Mouse (Mus musculus) intestine, embryonic 16.5 days (tissue): ENCODE data around the gene Zdhhc8. TPM values are rescaled to one million over a fixed set of nuclear protein-coding genes. Genes with fewer than 3 reads are reported as not detected.

Experiments
- ATAC-seq: fragments of 200-750 bp; cut with Nextera tagmentation; 2 replicates; pipeline ENCODE4 v1.8.0; 2017; ENCODE audit warnings: moderate TSS enrichment, moderate library complexity
- H3K27ac ChIP-seq: fragments of 300-500 bp; sonication (generic); 2 replicates; pipeline ENCODE4 v1.5.1; 2014; ENCODE audit warnings: mild to moderate bottlenecking, low read length
- H3K27me3 ChIP-seq: fragments of 300-500 bp; sonication (generic); replicated peaks from 2 replicates; pipeline ENCODE4 v1.6.1; 2014; ENCODE audit warnings: low read length, control low read depth, mixed read lengths; ENCODE audit not compliant: control insufficient read depth, insufficient read depth
- H3K36me3 ChIP-seq: fragments of 300-500 bp; sonication (generic); 2 replicates; pipeline ENCODE4 v1.6.1; 2014; ENCODE audit warnings: low read length, control low read depth; ENCODE audit not compliant: control insufficient read depth, insufficient read depth
- H3K4me1 ChIP-seq: fragments of 300-500 bp; sonication (generic); 2 replicates; pipeline ENCODE4 v1.6.1; 2014; ENCODE audit warnings: low read length, control low read depth, mixed read lengths; ENCODE audit not compliant: control insufficient read depth, insufficient read depth
- H3K4me2 ChIP-seq: fragments of 300-500 bp; sonication (generic); 2 replicates; pipeline ENCODE4 v1.6.1; 2014; ENCODE audit warnings: low read depth, low read length, control low read depth
- H3K4me3 ChIP-seq: fragments of 300-500 bp; sonication (generic); 2 replicates; pipeline ENCODE4 v1.5.1; 2014; ENCODE audit warnings: mild to moderate bottlenecking, low read length
- H3K9ac ChIP-seq: fragments of 300-500 bp; sonication (generic); 2 replicates; pipeline ENCODE4 v1.6.1; 2014; ENCODE audit warnings: low read depth, low read length
- H3K9me3 ChIP-seq: fragments of 300-500 bp; sonication (generic); 2 replicates; pipeline ENCODE4 v1.6.1; 2016; ENCODE audit warnings: low read length, control low read depth; ENCODE audit not compliant: control insufficient read depth
- WGBS: fragments of 180-500 bp; shearing (Covaris S2); extraction: QIAGEN DNeasy Blood & Tissue Kit; methylation state at CpG from one replicate; pipeline ENCODE4 v1.1.7; 2014; 5-methylcytosine and 5-hydroxymethylcytosine counted together
- polyA plus RNA-seq: library from polyadenylated mRNA; unstranded; fragments of >200 nt; fragmentation: Nextera tagmentation; extraction: Ambion mirVana; gene quantifications from 2 replicates; pipeline ENCODE4 v1.2.1, GENCODE M21; 2015

The Zdhhc8 gene
- polyA plus RNA-seq: 4.1 TPM in 2 replicates

DNA sequence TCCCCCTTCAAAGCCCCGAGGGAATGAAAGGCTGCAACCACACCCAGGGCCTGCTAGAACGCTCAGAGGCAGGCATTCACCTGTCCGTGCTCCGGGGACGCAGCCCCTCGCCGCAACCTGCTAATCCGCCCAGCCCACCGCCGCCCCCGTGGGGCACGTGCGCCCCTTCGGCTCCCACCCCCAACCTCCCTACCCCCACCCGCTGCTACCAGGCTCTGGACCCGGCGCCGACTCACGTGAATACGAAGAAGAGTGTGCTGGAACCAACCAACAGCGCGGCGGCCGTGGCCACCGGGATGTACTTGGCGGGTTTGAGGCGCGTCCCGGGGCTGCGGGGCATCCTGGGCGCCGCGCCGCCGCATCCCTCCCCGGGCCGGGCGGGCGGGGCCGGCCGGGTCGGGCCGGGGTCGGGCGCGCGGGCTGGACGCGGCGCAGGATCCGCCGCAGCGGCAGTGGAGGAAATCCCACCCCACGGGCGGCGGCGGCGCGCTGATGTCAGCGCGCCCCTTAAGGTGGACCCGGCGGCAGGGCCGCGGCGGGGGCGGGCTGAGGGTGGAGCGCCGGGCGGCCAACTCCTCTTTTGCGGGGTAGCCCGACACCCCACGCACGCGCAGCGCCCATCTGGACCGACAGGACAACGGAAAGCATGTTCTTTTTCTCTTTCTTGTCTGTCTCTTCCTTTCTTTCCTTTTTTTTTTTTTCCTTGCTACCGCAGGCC is at the start of gene Zdhhc8:
Gene Zdhhc8, minus strand, starts transcription at position 466 of the 718 bp plus-strand sequence.
- Histone ChIP-seq H3K36me3 (peaks cover 8% of the 10 kb centered on the region), H3K9ac (peak within 1 kb of the TSS; percentile 84), H3K4me2 (peak within 1 kb of the TSS; percentile 87), H3K27ac (peak within 1 kb of the TSS; percentile 82), H3K4me1 (peaks cover 21% of the 10 kb centered on the region), H3K27me3 (no peaks in the 10 kb centered on the region), H3K9me3 (no peaks in the 10 kb centered on the region), H3K4me3 (peak within 1 kb of the TSS; percentile 83)
- ATAC-seq: peak; percentile 80
- 2% methylated on average over 68 of the region's 79 CpGs for WGBS

DNA sequence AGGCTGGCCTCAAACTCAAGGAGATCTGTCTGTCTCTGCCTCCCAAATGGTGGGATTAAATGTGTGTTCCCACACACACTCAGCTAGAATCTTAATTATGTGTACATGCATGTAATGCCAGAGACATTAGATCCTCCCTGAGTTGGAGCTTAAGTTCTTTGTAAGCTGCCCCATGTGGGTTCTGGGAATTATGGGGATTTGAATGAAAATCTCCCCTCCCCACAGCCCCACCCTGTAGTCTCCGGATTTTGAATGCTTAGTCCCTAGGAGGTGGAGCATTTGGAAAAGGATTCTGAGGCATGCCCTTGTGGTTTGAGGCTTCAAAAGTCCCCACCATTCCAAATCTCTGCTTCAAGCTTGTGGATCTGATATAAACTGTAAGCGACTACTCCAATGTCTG is 40.2 kb upstream of the Zdhhc8 start:
- H3K9me3 ChIP-seq: no peaks in the 10 kb centered on the region
- 81% methylated on average over 2 of the region's 2 CpGs for WGBS
- H3K4me1 ChIP-seq: no peaks in the 10 kb centered on the region
- H3K4me3 ChIP-seq: no peak overlapping the region
- H3K27me3 ChIP-seq: no peaks in the 10 kb centered on the region
- no peak for ATAC-seq
- peaks cover 26% of the 10 kb centered on the region for H3K36me3 ChIP-seq
- no peak overlapping the region for H3K9ac ChIP-seq
- H3K27ac ChIP-seq: no peak overlapping the region
- no peak overlapping the region for H3K4me2 ChIP-seq

DNA sequence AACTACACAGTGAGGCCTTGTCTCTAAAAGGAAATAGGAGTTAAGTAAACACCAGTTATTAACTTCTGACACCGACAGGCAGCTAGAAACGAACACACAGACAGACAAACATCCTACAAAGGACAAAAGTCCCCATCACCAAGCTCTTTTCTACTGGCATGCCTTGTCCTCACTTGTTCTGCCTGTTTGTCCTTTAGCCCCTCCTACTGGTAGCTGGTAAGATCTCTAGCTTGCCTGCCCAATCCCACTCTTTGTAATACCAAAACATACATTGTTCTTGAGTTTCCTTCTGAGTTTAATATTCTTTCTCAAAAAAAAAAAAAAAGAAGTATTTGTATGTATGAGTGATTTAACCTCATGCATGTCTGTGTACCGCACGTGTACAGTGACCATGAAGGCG is 33.2 kb upstream of the Zdhhc8 start:
- Histone ChIP-seq H3K4me2 (no peak overlapping the region), H3K4me3 (no peak overlapping the region), H3K9ac (no peak overlapping the region), H3K27ac (no peak overlapping the region), H3K27me3 (no peaks in the 10 kb centered on the region), H3K36me3 (peaks cover 18% of the 10 kb centered on the region; the same call in 1 of the 2 replicates), H3K4me1 (no peaks in the 10 kb centered on the region), H3K9me3 (no peaks in the 10 kb centered on the region)
- no peak for ATAC-seq
- WGBS: 84% methylated on average over 5 of the region's 5 CpGs

DNA sequence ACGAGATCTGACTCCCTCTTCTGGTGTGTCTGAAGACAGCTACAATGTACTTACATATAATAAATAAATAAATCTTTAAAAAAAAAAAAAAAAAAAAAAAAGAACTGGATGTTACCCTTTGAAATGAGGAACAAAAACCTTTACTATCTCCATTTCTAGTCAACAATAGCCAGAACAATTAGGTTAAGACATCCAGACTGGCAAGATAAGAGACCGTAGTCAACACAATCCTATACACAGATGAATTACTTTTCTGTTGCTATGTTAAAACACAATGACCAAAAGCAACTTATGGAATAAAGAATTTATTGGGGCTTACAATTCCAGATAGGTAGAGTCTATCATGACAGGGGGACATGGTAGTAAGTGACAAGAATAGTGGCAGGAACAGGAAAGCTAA is 30.1 kb upstream of the Zdhhc8 start:
- Histone ChIP-seq H3K4me1 (no peaks in the 10 kb centered on the region), H3K27me3 (no peaks in the 10 kb centered on the region), H3K4me2 (no peak overlapping the region), H3K9me3 (no peaks in the 10 kb centered on the region), H3K9ac (no peak overlapping the region), H3K36me3 (peaks cover 19% of the 10 kb centered on the region), H3K4me3 (no peak overlapping the region), H3K27ac (no peak overlapping the region)
- 87% methylated on average over 2 of the region's 2 CpGs for WGBS
- ATAC-seq: no peak

DNA sequence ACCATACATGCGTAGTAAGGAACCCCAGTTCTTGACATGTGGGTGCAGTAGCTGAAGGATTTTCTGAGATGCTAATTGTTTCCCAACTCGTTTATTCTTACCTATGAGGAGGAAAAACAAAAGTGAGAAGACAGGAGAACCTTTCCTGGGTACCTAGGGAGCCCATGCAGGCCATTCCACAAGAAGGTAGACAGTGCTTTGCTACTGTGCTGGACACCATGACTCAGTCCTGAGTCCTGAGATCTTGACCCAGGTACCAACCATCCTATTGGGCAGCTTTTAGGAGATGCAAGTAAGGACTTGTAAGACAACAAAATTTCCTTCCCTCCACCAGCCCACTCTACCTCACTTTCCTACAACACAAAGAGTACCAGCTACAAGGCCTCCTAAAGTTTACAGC is 23.3 kb upstream of the Zdhhc8 start, which contains the start of gene Gm49776:
Gene Gm49776, minus strand, starts transcription at position 101 of the 400 bp plus-strand sequence.
- no peaks in the 10 kb centered on the region for H3K27me3 ChIP-seq
- H3K4me1 ChIP-seq: no peaks in the 10 kb centered on the region
- H3K36me3 ChIP-seq: peaks cover 20% of the 10 kb centered on the region
- no peak within 1 kb of the TSS for H3K9ac ChIP-seq
- H3K4me2 ChIP-seq: no peak within 1 kb of the TSS
- H3K9me3 ChIP-seq: no peaks in the 10 kb centered on the region
- 94% methylated on average over 2 of the region's 2 CpGs for WGBS
- H3K27ac ChIP-seq: no peak within 1 kb of the TSS
- H3K4me3 ChIP-seq: no peak within 1 kb of the TSS
- no peak for ATAC-seq

DNA sequence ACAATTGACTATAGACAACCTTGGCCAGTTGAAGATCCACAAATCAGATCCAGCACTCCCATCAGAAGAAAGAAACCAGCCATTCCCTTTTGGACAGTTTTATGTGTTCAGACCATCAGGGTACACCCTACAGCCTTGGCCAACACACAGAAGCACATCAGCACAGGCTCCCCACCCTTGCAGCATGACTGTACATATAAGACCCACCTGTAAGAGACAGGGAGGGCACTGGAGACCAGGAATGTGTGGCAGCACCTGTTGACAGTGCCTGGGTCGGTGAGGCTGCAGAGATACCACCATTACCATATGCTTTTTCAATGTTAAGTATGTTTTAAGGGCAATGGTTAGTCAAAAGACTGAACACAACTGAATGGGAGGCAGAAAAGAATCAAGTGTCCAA is 18.9 kb upstream of the Zdhhc8 start:
- H3K4me3 ChIP-seq: no peak overlapping the region
- H3K27me3 ChIP-seq: no peaks in the 10 kb centered on the region
- peaks cover 24% of the 10 kb centered on the region for H3K36me3 ChIP-seq
- H3K9ac ChIP-seq: no peak overlapping the region
- no peak for ATAC-seq
- peaks cover 24% of the 10 kb centered on the region for H3K4me1 ChIP-seq
- H3K4me2 ChIP-seq: no peak overlapping the region
- no peak overlapping the region for H3K27ac ChIP-seq
- no peaks in the 10 kb centered on the region for H3K9me3 ChIP-seq
- WGBS: 77% methylated on average over 1 of the region's 1 CpGs

DNA sequence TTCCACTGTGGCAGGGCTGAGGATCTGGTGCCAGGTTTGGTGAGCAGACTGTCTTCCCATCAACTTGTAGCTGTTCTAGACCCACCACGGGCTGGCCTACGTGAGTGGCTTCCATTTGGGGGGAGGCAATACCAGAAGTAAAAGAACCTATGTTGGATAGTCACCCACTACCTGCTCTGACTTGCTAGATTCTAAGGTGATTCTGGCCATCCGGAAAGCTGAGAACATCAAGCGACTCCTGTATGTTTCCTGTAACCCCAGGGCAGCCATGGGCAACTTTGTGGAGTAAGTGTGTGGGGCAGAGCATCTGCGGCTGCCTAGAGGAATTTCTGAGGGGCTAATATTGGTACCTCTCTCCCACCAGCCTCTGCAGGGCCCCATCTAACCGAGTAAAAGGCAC is 17.8 kb upstream of the Zdhhc8 start:
- ATAC-seq: no peak
- WGBS: 77% methylated on average over 6 of the region's 6 CpGs
- no peak overlapping the region for H3K4me2 ChIP-seq
- H3K27me3 ChIP-seq: no peaks in the 10 kb centered on the region
- no peaks in the 10 kb centered on the region for H3K9me3 ChIP-seq
- no peak overlapping the region for H3K4me3 ChIP-seq
- H3K9ac ChIP-seq: no peak overlapping the region
- H3K4me1 ChIP-seq: peaks cover 24% of the 10 kb centered on the region
- H3K27ac ChIP-seq: no peak overlapping the region
- H3K36me3 ChIP-seq: peaks cover 24% of the 10 kb centered on the region

DNA sequence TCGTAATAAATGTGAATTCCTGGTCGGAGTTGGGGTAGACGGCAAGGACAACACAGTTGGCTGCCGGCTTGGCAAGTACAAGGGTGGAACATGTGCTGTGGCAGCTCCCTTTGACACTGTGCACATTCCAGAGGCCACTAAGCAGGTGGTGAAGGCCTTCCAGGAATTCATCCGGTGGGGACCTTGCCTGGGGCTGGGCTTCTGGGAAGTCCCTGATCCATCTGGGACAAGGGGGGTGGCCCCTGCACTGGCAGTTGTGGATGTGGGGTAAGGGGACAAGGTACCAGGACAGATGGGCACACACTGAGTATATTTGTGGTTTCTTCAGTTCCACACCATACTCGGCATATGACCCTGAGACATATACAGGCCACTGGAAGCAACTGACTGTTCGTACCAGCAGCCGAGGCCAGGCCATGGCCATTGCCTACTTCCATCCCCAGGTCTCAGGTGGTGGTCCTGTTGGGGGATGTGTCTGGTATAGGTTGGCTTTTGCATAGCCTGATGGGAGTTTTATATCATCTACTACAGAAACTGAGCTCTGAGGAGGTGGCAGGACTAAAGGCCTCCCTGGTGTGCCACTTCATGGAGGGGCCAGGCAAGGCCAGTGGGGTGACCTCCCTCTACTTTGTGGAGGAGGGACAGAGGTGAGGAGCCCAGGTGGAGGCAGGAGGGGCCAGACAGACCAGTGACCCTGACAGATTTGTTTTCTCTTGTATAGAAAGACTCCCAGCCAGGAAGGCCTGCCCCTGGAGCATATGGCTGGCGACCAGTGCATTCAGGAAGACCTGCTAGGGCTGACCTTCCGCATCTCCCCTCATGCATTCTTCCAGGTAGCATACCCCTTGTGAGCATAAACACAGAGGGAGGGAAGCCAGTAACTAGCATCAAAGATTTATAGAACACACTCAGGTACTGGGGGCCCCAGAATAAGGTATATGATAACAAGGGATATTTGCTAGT is 16.2 kb upstream of the Zdhhc8 start:
- Histone ChIP-seq H3K9me3 (no peaks in the 10 kb centered on the region), H3K36me3 (peaks cover 24% of the 10 kb centered on the region), H3K4me1 (peaks cover 34% of the 10 kb centered on the region), H3K9ac (no peak overlapping the region), H3K4me2 (peak overlapping the region; percentile 95; the same call in 1 of the 2 replicates), H3K27ac (0 out of 2 replicates have a peak overlapping the region, but pooled peaks have one; percentile 2), H3K4me3 (peak overlapping the region; percentile 95), H3K27me3 (no peaks in the 10 kb centered on the region)
- ATAC-seq: no peak
- 59% methylated on average over 10 of the region's 10 CpGs for WGBS

DNA sequence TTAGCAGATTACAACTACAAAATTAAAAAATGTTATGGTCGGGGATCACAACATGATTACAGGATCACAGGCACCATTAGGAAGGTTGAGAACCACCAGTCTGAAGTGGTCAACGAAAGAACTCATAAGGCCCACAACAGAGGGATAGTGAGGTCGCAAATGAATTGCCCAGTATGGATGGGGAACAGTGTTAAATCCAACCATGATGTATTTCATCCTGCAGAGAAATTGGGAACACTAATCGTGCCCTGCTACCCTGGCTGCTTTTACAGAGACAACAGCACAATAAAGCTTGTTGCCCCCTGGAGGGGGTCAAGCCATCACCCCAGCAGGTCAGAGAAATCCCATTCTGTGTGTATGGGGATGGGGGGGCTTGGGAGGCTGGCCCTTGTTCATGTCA is 15.3 kb upstream of the Zdhhc8 start:
- Histone ChIP-seq H3K27ac (peak overlapping the region; percentile 8; the same call in 1 of the 2 replicates), H3K9ac (peak overlapping the region; percentile 88), H3K27me3 (no peaks in the 10 kb centered on the region), H3K9me3 (no peaks in the 10 kb centered on the region), H3K4me2 (peak overlapping the region; percentile 95), H3K36me3 (peaks cover 27% of the 10 kb centered on the region), H3K4me3 (peak overlapping the region; percentile 95), H3K4me1 (peaks cover 34% of the 10 kb centered on the region)
- no peak for ATAC-seq
- WGBS: 63% methylated on average over 4 of the region's 4 CpGs
